Mouse (Mus musculus): ENCODE measurements around the gene Ccdc162.
A peak's percentile ranks its signal among the peaks of the same experiment; 100 is the strongest.

Ccdc162 gene

DNA sequence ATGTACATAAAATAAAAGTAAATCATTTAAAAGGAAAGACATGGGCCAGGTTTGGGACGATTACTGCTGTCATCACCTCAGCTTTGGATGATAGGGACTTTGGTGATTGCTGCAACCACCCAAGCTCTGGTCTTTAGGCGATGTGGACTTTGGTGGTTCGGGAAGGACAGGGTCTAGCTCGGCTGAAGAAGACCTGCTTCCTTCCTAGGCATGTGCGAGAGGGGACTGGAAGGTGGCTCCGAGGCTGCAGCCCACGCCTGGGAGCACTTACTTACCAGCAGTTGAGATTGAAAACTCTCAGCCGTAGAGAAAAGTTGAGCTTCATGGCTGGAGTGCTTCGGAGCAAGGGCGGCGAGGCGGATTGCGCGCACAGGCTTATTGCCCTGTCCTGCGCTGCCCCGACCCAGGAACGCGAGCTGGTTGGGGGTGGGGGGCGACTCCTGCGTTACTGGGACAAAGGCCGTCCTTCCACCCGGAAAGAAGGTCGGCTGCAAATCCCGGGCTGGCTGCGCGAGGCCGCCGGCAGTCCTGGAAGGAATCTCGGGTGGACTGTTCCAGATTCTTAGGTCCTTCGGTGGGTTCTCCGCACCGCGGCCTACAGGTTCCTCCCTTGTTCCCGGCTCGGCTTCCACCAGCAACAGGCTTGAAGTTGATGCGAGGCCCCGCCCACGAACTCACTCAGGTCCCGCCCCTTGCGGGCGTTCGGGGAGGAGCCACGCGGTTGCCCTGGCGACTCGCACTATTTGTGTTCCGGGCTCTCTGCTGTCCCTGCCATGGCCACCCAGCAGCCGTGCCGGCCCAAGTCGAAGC is 226.5 kb downstream of the Ccdc162 start, which contains the start of the genes Smpd2 and Ppil6:
Smpd2 (minus strand) TSS at position 662 of the 810 bp plus-strand sequence.
Ppil6 (plus strand) TSS at position 732 of the 810 bp plus-strand sequence.
- peak; percentile 79 to 91 for DNase-seq (ENCODE audit: low read depth in 2 of 2, low spot score in 2 of 2)

DNA sequence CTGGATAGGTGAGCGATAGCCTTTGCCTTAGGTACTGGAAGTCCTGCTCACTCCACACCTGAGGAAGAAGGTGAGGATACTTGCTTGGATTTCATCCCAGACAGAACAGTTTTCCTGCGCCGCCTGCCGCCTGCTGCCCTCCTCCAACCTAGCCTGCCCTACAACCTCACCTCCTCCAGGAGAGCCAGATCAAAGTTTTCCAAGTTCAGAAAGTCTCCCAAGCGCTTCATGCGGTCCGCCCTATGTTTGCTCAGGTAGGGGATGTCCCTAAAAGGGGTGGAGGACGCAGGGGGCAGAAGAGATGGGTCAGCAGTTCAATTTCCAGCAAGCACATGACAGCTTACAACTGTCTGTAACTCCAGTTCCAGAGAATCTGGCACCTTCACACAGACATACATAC is 227.1 kb downstream of the Ccdc162 start:
- no peak for DNase-seq (ENCODE audit: low read depth in 2 of 2, low spot score in 2 of 2)

DNA sequence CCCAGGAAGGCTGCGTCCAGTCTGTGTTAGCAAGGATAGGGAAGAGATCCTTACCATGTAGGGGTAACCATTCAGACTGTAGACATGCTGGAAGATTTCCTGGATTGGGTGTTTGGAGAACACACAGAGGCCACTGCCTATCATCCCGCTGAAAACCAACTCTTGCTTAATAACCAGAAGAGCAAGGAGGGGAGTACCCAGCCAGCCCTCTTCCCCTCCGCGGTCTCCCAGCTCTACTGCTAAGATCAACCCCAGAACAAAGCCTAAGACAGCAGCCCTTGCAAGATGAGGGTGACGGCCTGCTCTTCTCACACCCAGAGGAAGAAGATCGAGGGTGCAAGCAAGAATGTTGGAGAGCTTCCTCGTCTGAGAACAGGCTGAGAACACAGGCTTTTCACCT is 227.6 kb downstream of the Ccdc162 start:
- no peak for DNase-seq (ENCODE audit: low read depth in 2 of 2, low spot score in 2 of 2)

All from CD8-positive naive resting alpha-beta T cell, adult 2 months (primary cell).